8 mouse cellular contexts compared by ENCODE assay signal in the genomic region with DNA sequence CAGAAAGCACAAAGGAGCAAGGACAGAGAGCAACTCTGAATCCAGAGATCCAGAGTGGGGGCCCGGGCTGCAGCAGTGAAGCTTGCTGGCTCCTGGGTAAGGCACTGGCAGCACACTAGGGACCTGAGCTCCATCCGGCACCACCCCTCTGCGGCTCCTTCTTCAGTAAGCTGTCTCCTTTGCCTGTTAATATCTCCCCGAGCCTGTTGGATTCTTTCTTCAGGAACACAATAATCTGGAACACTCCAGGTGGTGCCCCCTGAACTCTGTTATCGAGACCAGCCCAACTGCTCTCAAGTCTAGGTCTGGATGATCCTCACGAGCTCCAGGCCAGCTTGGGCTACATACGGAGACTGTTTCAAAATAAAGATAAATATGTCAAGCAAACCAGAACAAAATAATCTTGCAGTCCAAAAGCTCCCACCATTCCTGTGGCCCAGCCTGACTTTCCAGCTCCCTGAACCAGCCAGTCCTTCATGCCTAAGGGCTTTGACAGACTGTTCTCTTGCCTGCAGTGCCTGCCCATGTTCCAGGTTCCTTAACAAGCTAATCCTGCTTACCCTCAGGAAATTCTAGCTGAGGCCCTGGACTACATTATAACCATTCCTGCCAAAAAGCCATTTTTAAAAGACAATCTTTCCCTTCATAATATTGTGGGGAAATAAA. TPM values are rescaled to one million over a fixed set of nuclear protein-coding genes. Genes with fewer than 3 reads are reported as not detected.
A peak's percentile ranks its signal among the peaks of the same experiment; 100 is the strongest.
DNase-seq lines count a peak whose midpoint lies in the region; ATAC-seq and TF ChIP-seq lines count a peak whose summit lies in the region.

No protein-coding gene starts in this region.

- H3K27ac ChIP-seq in kidney, adult 2 months (ENCODE audit: insufficient read depth, low read depth, low read length), result peak overlapping the region; percentile 53; the same call in 1 of the 2 replicates
- H3K27ac ChIP-seq in kidney, embryonic 14.5 days (ENCODE audit: low read depth, low read length), result no peak overlapping the region
- peak overlapping the region; percentile 51; the same call in 1 of the 2 replicates for H3K27ac ChIP-seq in brown adipose tissue, adult 24 weeks (replicated peaks; ENCODE audit: low read depth, low read length)
- peak overlapping the region; percentile 79 for H3K27ac ChIP-seq in midbrain, embryonic 14.5 days (replicated peaks; ENCODE audit: low read depth, low read length)

- TF ChIP-seq POLR2A in kidney, adult 2 months (IDR thresholded peaks at IDR 0.05; ENCODE audit: low read depth, low read length), result no peak

- peaks cover 13% of the 10 kb centered on the region; the same call in 1 of the 2 replicates for H3K4me1 ChIP-seq in kidney, adult 2 months (ENCODE audit: control insufficient read depth, insufficient read depth, low read length)
- peaks cover 4% of the 10 kb centered on the region; the same call in 1 of the 2 replicates for H3K4me1 ChIP-seq in kidney, embryonic 14.5 days (ENCODE audit: control insufficient read depth, insufficient read depth, low read length)
- peaks cover 5% of the 10 kb centered on the region for H3K4me1 ChIP-seq in brown adipose tissue, adult 24 weeks (ENCODE audit: control insufficient read depth, insufficient read depth, insufficient read length, low read length)
- peaks cover 16% of the 10 kb centered on the region for H3K4me1 ChIP-seq in midbrain, embryonic 14.5 days (ENCODE audit: control insufficient read depth, insufficient read depth, low read length)

- DNase-seq in kidney, adult 2 months, result peak; percentile 45
- peak; percentile 47 for DNase-seq in heart, adult 8-10 months (ENCODE audit: low spot score)
- DNase-seq in midbrain, embryonic 14.5 days, result peak; percentile 37
- no peak for DNase-seq in yolk sac, embryonic 10.5 days (ENCODE audit: low spot score)
- no peak for DNase-seq in liver

- H3K36me3 ChIP-seq in kidney, adult 2 months (ENCODE audit: control insufficient read depth, insufficient read depth, low read length), result no peaks in the 10 kb centered on the region
- H3K36me3 ChIP-seq in kidney, embryonic 14.5 days (ENCODE audit: control insufficient read depth, insufficient read depth, low read length), result 0 out of 2 replicates have a peak, but pooled peaks cover 6% of the 10 kb centered on the region
- H3K36me3 ChIP-seq in midbrain, embryonic 14.5 days (ENCODE audit: control insufficient read depth, insufficient read depth, low read length), result no peaks in the 10 kb centered on the region

- no peak for ATAC-seq in kidney, embryonic 14.5 days (ENCODE audit: low FRiP score, low TSS enrichment)
- ATAC-seq in midbrain, embryonic 14.5 days (ENCODE audit: low FRiP score, low TSS enrichment), result no peak; the same call in 1 of the 2 replicates
- no peak for ATAC-seq in frontal cortex, adult (ENCODE audit: low TSS enrichment)

- no peak overlapping the region for H3K4me3 ChIP-seq in kidney, adult 2 months (ENCODE audit: insufficient read depth, low read depth, low read length)
- no peak overlapping the region for H3K4me3 ChIP-seq in kidney, embryonic 14.5 days (ENCODE audit: low read length)
- no peak overlapping the region for H3K4me3 ChIP-seq in brown adipose tissue, adult 24 weeks (ENCODE audit: insufficient read depth, low read depth, low read length)
- no peak overlapping the region for H3K4me3 ChIP-seq in midbrain, embryonic 14.5 days (replicated peaks; ENCODE audit: low read depth, low read length)

- no peaks in the 10 kb centered on the region for H3K27me3 ChIP-seq in kidney, adult 2 months (replicated peaks; ENCODE audit: control insufficient read depth, insufficient read depth, low read length)
- H3K27me3 ChIP-seq in kidney, embryonic 14.5 days (ENCODE audit: control insufficient read depth, insufficient read depth, low read length), result no peaks in the 10 kb centered on the region
- H3K27me3 ChIP-seq in midbrain, embryonic 14.5 days (ENCODE audit: control insufficient read depth, insufficient read depth, low read length), result no peaks in the 10 kb centered on the region

- 32% methylated on average over 7 of the region's 7 CpGs for WGBS in kidney, adult 2 months
- 56% methylated on average over 7 of the region's 7 CpGs for WGBS in kidney, embryonic 14.5 days
- WGBS in midbrain, embryonic 14.5 days, result 31% methylated on average over 7 of the region's 7 CpGs

- H3K4me2 ChIP-seq in kidney, embryonic 14.5 days (replicated peaks; ENCODE audit: low read depth, low read length), result no peak overlapping the region
- peak overlapping the region; percentile 28 for H3K4me2 ChIP-seq in midbrain, embryonic 14.5 days (ENCODE audit: low read length)

- H3K9ac ChIP-seq in kidney, embryonic 14.5 days (ENCODE audit: low read depth, low read length), result no peak overlapping the region
- peak overlapping the region; percentile 34; the same call in 1 of the 2 replicates for H3K9ac ChIP-seq in midbrain, embryonic 14.5 days (replicated peaks; ENCODE audit: low read length)

- H3K9me3 ChIP-seq in kidney, embryonic 14.5 days (ENCODE audit: control insufficient read depth, low read length), result no peaks in the 10 kb centered on the region
- H3K9me3 ChIP-seq in midbrain, embryonic 14.5 days (ENCODE audit: control insufficient read depth, low read length), result no peaks in the 10 kb centered on the region

- no peak for TF ChIP-seq CTCF in kidney, adult 2 months (conservative IDR thresholded peaks at IDR 0.05; ENCODE audit: insufficient read depth, insufficient read length, low read depth, low read length)

RNA-seq across cellular contexts. Expression of a gene that starts 28.2 kb away (rescaled TPM):
- polyA plus RNA-seq in kidney, adult 2 months (2012; rRNA removed), result 182 and 201 TPM in 2 replicates
- polyA plus RNA-seq in kidney, embryonic 14.5 days (2014; fragmentation: Nextera tagmentation; extraction: Ambion mirVana), result 48.5 and 61.1 TPM in 2 replicates
- 110 and 120 TPM in 2 replicates for polyA plus RNA-seq in brown adipose tissue, adult 24 weeks (2012; ENCODE audit: insufficient read depth, insufficient read length, missing spikeins)
- total RNA-seq in heart, adult 8-10 months (2022), result 100 to 1,000 TPM in 2 of 4 experiments, 10 to 100 TPM in 2; 85.9 to 105 (median 95.9) TPM
- 61.9 and 81.1 TPM in 2 replicates for polyA plus RNA-seq in midbrain, embryonic 14.5 days (2014; fragmentation: Nextera tagmentation; extraction: Ambion mirVana)

Comparison
In these comparisons a context has a peak if more than half of its experiments do, and no peak if none do; other contexts are left out.
1. DNase-seq: peak in kidney, adult 2 months (single experiment), heart, adult 8-10 months (single experiment) and midbrain, embryonic 14.5 days (single experiment); none in yolk sac, embryonic 10.5 days (single experiment) and liver (single experiment).